Mouse (Mus musculus): ENCODE results near the gene Fam71e1. TPM values are rescaled to one million over a fixed set of nuclear protein-coding genes. Genes with fewer than 3 reads are reported as not detected.
A peak's percentile ranks its signal among the peaks of the same experiment; 100 is the strongest.

Gene Fam71e1
- polyA plus RNA-seq, 1 experiment from 2014 or later, result 5.9 TPM

DNA sequence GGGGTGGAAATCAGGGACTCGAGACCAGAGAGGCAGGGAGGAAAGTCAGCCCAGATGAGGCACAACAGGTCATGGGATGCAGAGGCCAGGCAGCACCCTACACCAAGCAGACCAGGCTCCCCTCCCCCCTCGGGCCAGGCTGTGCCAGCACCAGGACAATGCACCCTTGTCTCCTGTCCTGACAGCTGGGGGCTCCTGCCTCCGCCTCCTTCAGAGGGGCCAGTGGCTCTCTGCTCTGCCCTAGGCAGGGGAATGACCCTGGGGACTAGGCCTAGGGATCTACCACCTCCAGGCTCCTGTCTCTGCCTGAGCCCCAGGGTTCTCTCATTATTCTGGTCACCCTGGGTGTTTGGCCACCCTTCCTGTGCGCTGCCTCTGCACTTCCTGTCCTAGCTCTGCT is 22.0 kb upstream of the Fam71e1 start:
- Histone ChIP-seq H3K9ac (ENCODE audit: low read length) (no peak overlapping the region), H3K27ac (replicated peaks) (no peak overlapping the region)
- ATAC-seq (ENCODE audit: low FRiP score, low TSS enrichment), result peak; percentile 45; the same call in 1 of the 2 replicates

DNA sequence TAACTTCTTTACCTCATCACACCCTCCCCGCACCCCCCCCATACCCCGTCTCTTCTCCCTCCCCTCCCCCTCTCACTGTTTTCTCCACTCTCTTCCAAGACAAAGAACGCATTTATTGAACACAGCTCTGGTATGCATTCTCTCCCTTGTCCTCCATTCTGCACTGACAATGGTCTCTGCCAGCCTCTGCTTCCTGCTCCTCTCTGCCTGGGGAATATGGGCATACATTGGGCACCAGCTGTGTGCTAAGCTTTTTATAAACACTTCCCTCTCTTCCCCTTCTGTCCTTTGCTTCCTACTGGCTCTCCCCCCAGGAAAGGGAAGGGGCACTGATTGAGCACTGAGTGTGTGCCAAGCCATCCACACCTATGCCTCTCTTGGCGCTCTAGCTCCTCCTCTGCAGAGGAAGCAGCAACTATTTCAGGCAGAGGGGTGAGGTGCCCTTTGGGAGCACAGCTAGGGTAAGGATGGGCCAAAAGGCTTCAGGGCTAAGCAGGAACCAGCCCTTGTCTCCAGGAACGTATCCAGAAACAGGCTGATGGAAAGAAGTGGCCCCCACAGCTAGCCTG is 21.3 kb upstream of the Fam71e1 start:
- Histone ChIP-seq H3K9me3 (ENCODE audit: control insufficient read depth, low read length) (no peaks in the 10 kb centered on the region), H3K36me3 (ENCODE audit: control insufficient read depth, insufficient read depth, low read length) (no peaks in the 10 kb centered on the region), H3K4me2 (replicated peaks; ENCODE audit: low read depth) (no peak overlapping the region), H3K27me3 (ENCODE audit: control insufficient read depth, insufficient read depth, low read length) (no peaks in the 10 kb centered on the region), H3K27ac (replicated peaks) (no peak overlapping the region), H3K4me1 (replicated peaks; ENCODE audit: control insufficient read depth, insufficient read depth) (no peaks in the 10 kb centered on the region), H3K4me3 (ENCODE audit: low read depth, low read length) (no peak overlapping the region), H3K9ac (ENCODE audit: low read length) (no peak overlapping the region)
- DNase-seq (ENCODE audit: low spot score), result no peak
- WGBS, result 31% methylated on average over 5 of the region's 5 CpGs
- ATAC-seq (ENCODE audit: low FRiP score, low TSS enrichment), result no peak
- TF ChIP-seq EP300 (optimal IDR thresholded peaks at IDR 0.05), result no peak
- no peak for TF ChIP-seq CTCF (IDR thresholded peaks at IDR 0.05; ENCODE audit: low read depth)

More for the DNA sequence above, 22.0 kb upstream of the Fam71e1 start:
- H3K4me1 ChIP-seq (replicated peaks; ENCODE audit: control insufficient read depth, insufficient read depth), result no peaks in the 10 kb centered on the region
- H3K9me3 ChIP-seq (ENCODE audit: control insufficient read depth, low read length), result no peaks in the 10 kb centered on the region
- no peaks in the 10 kb centered on the region for H3K27me3 ChIP-seq (ENCODE audit: control insufficient read depth, insufficient read depth, low read length)
- no peak overlapping the region for H3K4me3 ChIP-seq (ENCODE audit: low read depth, low read length)
- TF ChIP-seq CTCF (IDR thresholded peaks at IDR 0.05; ENCODE audit: low read depth), result no peak
- TF ChIP-seq EP300 (optimal IDR thresholded peaks at IDR 0.05), result no peak
- H3K36me3 ChIP-seq (ENCODE audit: control insufficient read depth, insufficient read depth, low read length), result no peaks in the 10 kb centered on the region
- no peak overlapping the region for H3K4me2 ChIP-seq (replicated peaks; ENCODE audit: low read depth)
- peak; percentile 47 for DNase-seq (ENCODE audit: low spot score)
- 41% methylated on average over 4 of the region's 4 CpGs for whole genome bisulfite sequencing

DNA sequence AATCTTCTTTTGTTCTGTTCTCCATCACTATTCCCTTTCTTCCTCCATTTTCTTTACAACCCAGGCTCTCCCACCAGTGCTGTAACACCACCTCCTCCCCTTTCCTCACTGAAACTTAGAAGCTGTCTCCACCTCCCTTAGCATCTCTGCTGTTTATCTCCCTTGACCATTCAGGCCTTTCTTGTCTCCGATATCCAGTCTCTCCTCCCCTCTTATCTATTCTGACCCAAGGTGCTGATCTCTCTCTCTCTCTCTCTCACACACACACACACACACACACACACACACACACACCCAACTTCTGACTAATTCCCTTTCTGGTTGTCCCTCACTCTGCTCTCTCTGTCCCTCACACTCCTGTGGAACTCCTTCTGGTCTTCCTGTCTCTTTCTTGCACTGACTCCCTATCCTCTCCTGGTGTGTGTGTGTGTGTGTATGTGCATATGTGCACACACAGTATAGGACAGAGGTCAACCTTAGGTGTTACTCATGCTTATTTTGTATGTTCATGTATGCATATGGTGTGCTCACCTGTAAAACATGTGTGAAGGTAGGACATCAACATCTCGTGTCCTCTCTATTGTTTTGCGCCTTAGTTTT is 13.4 kb upstream of the Fam71e1 start:
- Histone ChIP-seq H3K36me3 (ENCODE audit: control insufficient read depth, insufficient read depth, low read length) (no peaks in the 10 kb centered on the region), H3K9me3 (ENCODE audit: control insufficient read depth, low read length) (no peaks in the 10 kb centered on the region), H3K4me3 (ENCODE audit: low read depth, low read length) (no peak overlapping the region), H3K27ac (replicated peaks) (no peak overlapping the region), H3K4me1 (replicated peaks; ENCODE audit: control insufficient read depth, insufficient read depth) (no peaks in the 10 kb centered on the region), H3K27me3 (ENCODE audit: control insufficient read depth, insufficient read depth, low read length) (no peaks in the 10 kb centered on the region), H3K4me2 (replicated peaks; ENCODE audit: low read depth) (no peak overlapping the region), H3K9ac (ENCODE audit: low read length) (no peak overlapping the region)
- DNase-seq (ENCODE audit: low spot score), result no peak
- TF ChIP-seq CTCF (IDR thresholded peaks at IDR 0.05; ENCODE audit: low read depth) (no peak), EP300 (optimal IDR thresholded peaks at IDR 0.05) (no peak)
- WGBS, result 65% methylated on average over 3 of the region's 3 CpGs
- ATAC-seq (ENCODE audit: low FRiP score, low TSS enrichment), result no peak

DNA sequence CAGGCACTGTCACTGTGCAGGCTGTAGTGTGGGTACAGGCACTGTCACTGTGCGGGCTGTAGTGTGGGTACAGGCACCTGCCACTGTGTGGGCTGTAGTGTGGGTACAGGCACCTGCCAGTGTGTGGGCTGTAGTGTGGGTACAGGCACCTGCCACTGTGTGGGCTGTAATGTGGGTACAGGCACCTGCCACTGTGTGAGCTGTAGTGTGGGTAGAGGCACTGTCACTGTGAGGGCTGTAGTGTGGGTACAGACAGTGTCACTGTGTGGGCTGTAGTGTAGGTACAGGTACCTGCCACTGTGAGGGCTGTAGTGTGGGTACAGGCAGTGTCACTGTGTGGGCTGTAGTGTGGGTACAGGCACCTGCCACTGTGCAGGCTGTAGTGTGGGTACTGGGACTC is 12.3 kb upstream of the Fam71e1 start:
- Histone ChIP-seq H3K36me3 (ENCODE audit: control insufficient read depth, insufficient read depth, low read length) (peaks cover 3% of the 10 kb centered on the region; the same call in 1 of the 2 replicates), H3K4me1 (replicated peaks; ENCODE audit: control insufficient read depth, insufficient read depth) (no peaks in the 10 kb centered on the region), H3K27me3 (ENCODE audit: control insufficient read depth, insufficient read depth, low read length) (no peaks in the 10 kb centered on the region), H3K9ac (ENCODE audit: low read length) (no peak overlapping the region), H3K9me3 (ENCODE audit: control insufficient read depth, low read length) (no peaks in the 10 kb centered on the region), H3K4me3 (ENCODE audit: low read depth, low read length) (no peak overlapping the region), H3K4me2 (replicated peaks; ENCODE audit: low read depth) (no peak overlapping the region), H3K27ac (replicated peaks) (no peak overlapping the region)
- WGBS, result 100% methylated on average over 1 of the region's 1 CpGs
- DNase-seq (ENCODE audit: low spot score), result no peak
- TF ChIP-seq CTCF (IDR thresholded peaks at IDR 0.05; ENCODE audit: low read depth) (no peak), EP300 (optimal IDR thresholded peaks at IDR 0.05) (no peak)
- ATAC-seq (ENCODE audit: low FRiP score, low TSS enrichment), result no peak

DNA sequence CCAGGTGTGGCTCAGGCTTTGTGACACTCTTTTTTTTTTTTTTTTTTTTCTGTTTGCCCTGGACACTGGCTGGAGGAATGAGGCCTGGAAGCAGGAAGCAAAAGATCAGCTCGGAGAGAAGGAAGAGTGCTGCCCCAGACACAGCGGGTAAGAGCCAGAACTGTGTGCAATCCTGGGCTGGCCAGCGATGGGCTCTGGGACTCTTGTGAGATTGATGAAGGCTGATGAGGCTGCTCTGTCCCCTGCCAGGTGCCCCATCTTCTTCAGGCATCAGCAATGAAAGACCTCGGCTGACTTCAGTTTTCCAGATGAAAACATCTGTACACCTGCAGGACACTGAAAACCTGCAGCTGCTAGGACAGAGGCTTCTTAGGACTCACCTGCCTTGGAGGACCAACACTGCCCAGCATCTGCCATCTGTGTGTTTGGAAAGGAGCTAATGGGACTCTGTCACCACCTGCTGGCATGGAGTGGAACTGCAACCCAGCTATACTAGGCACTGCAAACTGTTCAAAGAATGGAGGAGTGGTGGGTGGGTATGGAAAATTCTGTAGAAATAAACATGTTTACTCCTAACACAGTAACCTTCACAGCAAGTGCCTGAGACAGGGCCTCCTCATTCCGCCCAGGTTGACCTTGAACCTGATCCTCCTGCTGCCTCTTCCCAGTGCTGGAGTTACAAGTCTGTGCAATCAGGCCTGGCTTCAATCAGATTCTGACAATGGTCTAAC is 11.4 kb upstream of the Fam71e1 start:
- Histone ChIP-seq H3K4me2 (replicated peaks; ENCODE audit: low read depth) (no peak overlapping the region), H3K4me1 (replicated peaks; ENCODE audit: control insufficient read depth, insufficient read depth) (no peaks in the 10 kb centered on the region), H3K27ac (replicated peaks) (no peak overlapping the region), H3K9me3 (ENCODE audit: control insufficient read depth, low read length) (no peaks in the 10 kb centered on the region), H3K36me3 (ENCODE audit: control insufficient read depth, insufficient read depth, low read length) (peaks cover 4% of the 10 kb centered on the region), H3K9ac (ENCODE audit: low read length) (no peak overlapping the region), H3K27me3 (ENCODE audit: control insufficient read depth, insufficient read depth, low read length) (no peaks in the 10 kb centered on the region), H3K4me3 (ENCODE audit: low read depth, low read length) (no peak overlapping the region)
- TF ChIP-seq EP300 (optimal IDR thresholded peaks at IDR 0.05) (no peak), CTCF (IDR thresholded peaks at IDR 0.05; ENCODE audit: low read depth) (peak; percentile 98)
- peak; percentile 43 for ATAC-seq (ENCODE audit: low FRiP score, low TSS enrichment)
- WGBS, result 31% methylated on average over 5 of the region's 5 CpGs
- DNase-seq (ENCODE audit: low spot score), result peak; percentile 81
